Mouse (Mus musculus): ENCODE measurements around the gene Akap5. TPM values are rescaled to one million over a fixed set of nuclear protein-coding genes. Genes with fewer than 3 reads are reported as not detected.

Gene Akap5
- total and polyA plus RNA-seq, 3 experiments, result 0.20 to 1.4 (median 1.3) TPM

DNA sequence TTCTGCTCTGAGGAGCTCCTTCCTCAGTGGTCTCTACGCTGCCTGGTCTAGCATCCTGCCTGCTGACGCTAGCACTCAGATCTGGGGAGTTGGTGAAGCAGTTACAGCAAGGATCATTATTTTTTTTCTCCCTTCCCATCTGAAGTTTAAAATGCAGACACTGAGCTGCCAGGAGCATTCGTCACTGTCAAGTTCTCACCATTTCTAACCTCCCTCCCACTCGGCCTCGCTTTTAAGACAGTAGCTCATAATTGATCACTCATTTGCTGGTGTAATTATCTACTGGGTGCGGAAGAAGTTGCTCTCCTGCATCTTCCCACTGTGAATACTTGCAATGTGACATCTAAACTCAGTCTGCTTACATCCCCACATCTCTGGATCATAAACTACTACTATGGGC lies 39.3 kb upstream of the Akap5 start:
- no peak for TF ChIP-seq POLR2AphosphoS5 (IDR thresholded peaks at IDR 0.05; ENCODE audit: insufficient replicate concordance, low read depth, low read length)
- no peak for TF ChIP-seq GATA2 (IDR thresholded peaks at IDR 0.05; ENCODE audit: borderline replicate concordance, low read depth, low read length)
- no peak for TF ChIP-seq CTCF (IDR thresholded peaks at IDR 0.05; ENCODE audit: low read depth, low read length)
- no peak for TF ChIP-seq TAL1 (conservative IDR thresholded peaks at IDR 0.05; ENCODE audit: low read depth, low read length)
- no peak for TF ChIP-seq GATA1 (IDR thresholded peaks at IDR 0.05; ENCODE audit: borderline replicate concordance, low read length)
- Histone ChIP-seq H3K4me3 (ENCODE audit: low read depth, low read length) (no peak overlapping the region), H3K9me3 (replicated peaks) (no peaks in the 10 kb centered on the region), H3K27me3 (ENCODE audit: insufficient read depth, low read length) (no peaks in the 10 kb centered on the region), H3K36me3 (replicated peaks) (peaks cover 94% of the 10 kb centered on the region), H3K4me1 (ENCODE audit: insufficient read depth, low read depth, low read length) (peaks cover 10% of the 10 kb centered on the region)
- ATAC-seq (ENCODE audit: extremely low read depth, insufficient number of reproducible peaks, low FRiP score, poor library complexity, severe bottlenecking), result no peak
- DNase-seq (ENCODE audit: low spot score), result no peak

DNA sequence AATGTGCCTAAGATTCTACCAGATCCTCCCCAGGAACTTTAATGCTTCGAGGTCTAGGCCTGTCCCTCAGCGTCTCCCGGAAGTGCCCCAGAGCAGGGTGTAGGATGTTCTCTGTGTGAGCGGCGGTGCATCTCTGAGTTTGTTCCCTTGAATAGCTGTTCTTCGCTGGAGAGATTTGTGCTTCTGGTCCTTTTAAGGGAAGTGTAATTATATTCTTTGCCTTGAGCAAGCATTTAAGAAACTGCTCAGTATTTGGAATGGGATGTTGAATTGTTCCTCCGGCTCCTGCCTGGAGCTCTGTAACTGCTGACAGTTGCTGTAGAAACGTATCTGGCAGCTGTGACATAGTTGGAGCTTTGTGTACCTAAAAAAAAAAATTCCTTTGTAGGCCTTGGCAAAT lies 36.7 kb upstream of the Akap5 start:
- Histone ChIP-seq H3K36me3 (replicated peaks) (peaks cover 94% of the 10 kb centered on the region), H3K27me3 (ENCODE audit: insufficient read depth, low read length) (no peaks in the 10 kb centered on the region), H3K4me3 (ENCODE audit: low read depth, low read length) (no peak overlapping the region), H3K4me1 (ENCODE audit: insufficient read depth, low read depth, low read length) (no peaks in the 10 kb centered on the region), H3K9me3 (replicated peaks) (no peaks in the 10 kb centered on the region)
- TF ChIP-seq POLR2AphosphoS5 (IDR thresholded peaks at IDR 0.05; ENCODE audit: insufficient replicate concordance, low read depth, low read length) (no peak), CTCF (IDR thresholded peaks at IDR 0.05; ENCODE audit: low read depth, low read length) (no peak), TAL1 (conservative IDR thresholded peaks at IDR 0.05; ENCODE audit: low read depth, low read length) (no peak), GATA2 (IDR thresholded peaks at IDR 0.05; ENCODE audit: borderline replicate concordance, low read depth, low read length) (no peak), GATA1 (IDR thresholded peaks at IDR 0.05; ENCODE audit: borderline replicate concordance, low read length) (no peak)
- ATAC-seq (ENCODE audit: extremely low read depth, insufficient number of reproducible peaks, low FRiP score, poor library complexity, severe bottlenecking), result no peak
- DNase-seq (ENCODE audit: low spot score), result no peak

DNA sequence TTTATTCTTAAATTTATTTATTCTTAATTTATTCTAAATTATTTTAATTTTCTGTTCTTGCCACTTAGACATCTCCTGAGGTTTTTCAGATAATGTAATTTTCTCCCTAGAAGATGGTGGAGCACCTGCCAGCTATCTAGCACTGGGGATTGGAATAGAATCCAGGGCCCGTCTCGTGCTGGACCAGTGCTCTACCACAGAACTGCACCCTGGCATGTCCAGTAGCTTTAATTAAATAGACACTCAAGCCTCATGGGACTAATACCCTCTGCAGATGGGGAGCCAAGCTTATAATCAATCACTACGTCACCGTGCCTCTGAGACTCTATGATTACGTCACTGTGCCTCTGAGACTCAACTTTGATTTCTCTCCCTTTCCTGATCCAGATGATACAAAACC lies 36.2 kb upstream of the Akap5 start:
- no peak for ATAC-seq (ENCODE audit: extremely low read depth, insufficient number of reproducible peaks, low FRiP score, poor library complexity, severe bottlenecking)
- Histone ChIP-seq H3K27me3 (ENCODE audit: insufficient read depth, low read length) (no peaks in the 10 kb centered on the region), H3K4me3 (ENCODE audit: low read depth, low read length) (no peak overlapping the region), H3K4me1 (ENCODE audit: insufficient read depth, low read depth, low read length) (no peaks in the 10 kb centered on the region), H3K36me3 (replicated peaks) (peaks cover 94% of the 10 kb centered on the region), H3K9me3 (replicated peaks) (no peaks in the 10 kb centered on the region)
- DNase-seq (ENCODE audit: low spot score), result no peak
- no peak for TF ChIP-seq POLR2AphosphoS5 (IDR thresholded peaks at IDR 0.05; ENCODE audit: insufficient replicate concordance, low read depth, low read length)
- no peak for TF ChIP-seq CTCF (IDR thresholded peaks at IDR 0.05; ENCODE audit: low read depth, low read length)
- TF ChIP-seq GATA1 (IDR thresholded peaks at IDR 0.05; ENCODE audit: borderline replicate concordance, low read length), result no peak
- no peak for TF ChIP-seq TAL1 (conservative IDR thresholded peaks at IDR 0.05; ENCODE audit: low read depth, low read length)
- TF ChIP-seq GATA2 (IDR thresholded peaks at IDR 0.05; ENCODE audit: borderline replicate concordance, low read depth, low read length), result no peak

DNA sequence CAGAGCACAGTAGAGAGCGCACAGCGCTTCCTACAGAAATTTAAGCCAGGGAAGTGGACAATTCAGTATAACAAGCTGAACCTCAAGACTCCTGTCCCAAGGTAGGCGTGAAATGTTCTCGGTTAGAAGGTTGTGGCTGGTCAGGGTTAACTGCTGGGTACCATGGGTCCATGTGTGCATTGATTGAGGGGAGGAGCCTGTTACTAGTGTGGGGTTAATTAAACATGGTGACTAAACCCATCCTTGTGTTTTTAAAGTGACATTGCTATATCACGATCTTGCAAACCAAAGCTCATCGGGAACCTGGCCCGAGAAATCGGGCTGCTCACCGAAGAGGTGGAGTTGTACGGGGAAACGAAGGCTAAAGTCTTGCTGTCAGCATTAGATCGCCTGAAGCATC lies 35.3 kb upstream of the Akap5 start:
- Histone ChIP-seq H3K9me3 (replicated peaks) (no peaks in the 10 kb centered on the region), H3K4me1 (ENCODE audit: insufficient read depth, low read depth, low read length) (no peaks in the 10 kb centered on the region; the same call in 1 of the 2 replicates), H3K4me3 (ENCODE audit: low read depth, low read length) (no peak overlapping the region), H3K36me3 (replicated peaks) (peaks cover 94% of the 10 kb centered on the region), H3K27me3 (ENCODE audit: insufficient read depth, low read length) (no peaks in the 10 kb centered on the region)
- DNase-seq (ENCODE audit: low spot score), result no peak
- ATAC-seq (ENCODE audit: extremely low read depth, insufficient number of reproducible peaks, low FRiP score, poor library complexity, severe bottlenecking), result no peak
- TF ChIP-seq GATA2 (IDR thresholded peaks at IDR 0.05; ENCODE audit: borderline replicate concordance, low read depth, low read length) (no peak), CTCF (IDR thresholded peaks at IDR 0.05; ENCODE audit: low read depth, low read length) (no peak), TAL1 (conservative IDR thresholded peaks at IDR 0.05; ENCODE audit: low read depth, low read length) (no peak), GATA1 (IDR thresholded peaks at IDR 0.05; ENCODE audit: borderline replicate concordance, low read length) (no peak), POLR2AphosphoS5 (IDR thresholded peaks at IDR 0.05; ENCODE audit: insufficient replicate concordance, low read depth, low read length) (no peak)

DNA sequence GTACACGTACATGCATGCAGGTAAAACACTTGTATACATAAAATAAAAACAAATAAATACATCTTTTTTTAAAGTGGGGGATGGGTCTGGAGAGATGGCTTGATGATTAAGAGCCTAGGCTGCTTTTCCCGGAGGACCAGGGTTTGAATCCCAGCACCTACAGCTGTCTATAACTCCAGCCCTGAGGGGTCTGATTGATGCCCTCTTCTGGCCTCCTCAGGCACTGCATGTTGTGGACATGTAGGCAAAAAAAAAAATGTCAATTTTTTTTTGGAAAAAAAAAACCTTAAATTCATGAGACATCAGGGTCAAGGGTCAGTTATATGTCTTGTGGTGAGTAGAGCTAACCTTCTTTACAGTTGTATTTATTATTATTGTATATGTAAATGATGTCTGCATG lies 34.4 kb upstream of the Akap5 start:
- no peaks in the 10 kb centered on the region for H3K9me3 ChIP-seq (replicated peaks)
- no peaks in the 10 kb centered on the region; the same call in 1 of the 2 replicates for H3K4me1 ChIP-seq (ENCODE audit: insufficient read depth, low read depth, low read length)
- H3K4me3 ChIP-seq (ENCODE audit: low read depth, low read length), result no peak overlapping the region
- H3K36me3 ChIP-seq (replicated peaks), result peaks cover 95% of the 10 kb centered on the region
- ATAC-seq (ENCODE audit: extremely low read depth, insufficient number of reproducible peaks, low FRiP score, poor library complexity, severe bottlenecking) (no peak), DNase-seq (ENCODE audit: low spot score) (no peak)
- no peaks in the 10 kb centered on the region for H3K27me3 ChIP-seq (ENCODE audit: insufficient read depth, low read length)
- TF ChIP-seq CTCF (IDR thresholded peaks at IDR 0.05; ENCODE audit: low read depth, low read length) (peak; percentile 29; the same call in 1 of the 2 replicates), GATA2 (IDR thresholded peaks at IDR 0.05; ENCODE audit: borderline replicate concordance, low read depth, low read length) (no peak), TAL1 (conservative IDR thresholded peaks at IDR 0.05; ENCODE audit: low read depth, low read length) (no peak)

DNA sequence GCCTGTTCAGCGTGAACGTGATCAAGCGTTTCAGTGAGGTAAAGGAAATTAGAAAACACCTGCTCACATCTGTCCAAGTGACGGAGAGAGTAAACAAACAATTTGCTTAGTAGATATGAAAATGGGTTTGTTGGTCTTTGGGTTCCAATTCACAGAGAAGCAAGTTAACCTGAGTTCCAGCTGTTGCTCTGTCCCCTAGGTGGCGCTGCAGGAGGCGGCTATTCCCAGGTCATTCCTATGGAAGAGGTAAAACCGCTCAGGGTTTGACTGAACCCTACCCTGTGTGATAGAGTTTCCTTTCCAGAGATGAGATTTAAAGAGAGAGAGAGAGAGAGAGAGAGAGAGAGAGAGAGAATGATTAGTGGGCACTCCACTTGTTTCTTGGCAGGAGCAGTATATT lies 31.5 kb upstream of the Akap5 start:
- Histone ChIP-seq H3K9me3 (replicated peaks) (no peaks in the 10 kb centered on the region), H3K4me3 (ENCODE audit: low read depth, low read length) (no peak overlapping the region), H3K36me3 (replicated peaks) (peaks cover 99% of the 10 kb centered on the region), H3K4me1 (ENCODE audit: insufficient read depth, low read depth, low read length) (no peaks in the 10 kb centered on the region; the same call in 1 of the 2 replicates), H3K27me3 (ENCODE audit: insufficient read depth, low read length) (no peaks in the 10 kb centered on the region)
- ATAC-seq (ENCODE audit: extremely low read depth, insufficient number of reproducible peaks, low FRiP score, poor library complexity, severe bottlenecking) (no peak), DNase-seq (ENCODE audit: low spot score) (peak; percentile 44)
- TF ChIP-seq CTCF (IDR thresholded peaks at IDR 0.05; ENCODE audit: low read depth, low read length), result peak; percentile 60
- no peak for TF ChIP-seq GATA2 (IDR thresholded peaks at IDR 0.05; ENCODE audit: borderline replicate concordance, low read depth, low read length)

DNA sequence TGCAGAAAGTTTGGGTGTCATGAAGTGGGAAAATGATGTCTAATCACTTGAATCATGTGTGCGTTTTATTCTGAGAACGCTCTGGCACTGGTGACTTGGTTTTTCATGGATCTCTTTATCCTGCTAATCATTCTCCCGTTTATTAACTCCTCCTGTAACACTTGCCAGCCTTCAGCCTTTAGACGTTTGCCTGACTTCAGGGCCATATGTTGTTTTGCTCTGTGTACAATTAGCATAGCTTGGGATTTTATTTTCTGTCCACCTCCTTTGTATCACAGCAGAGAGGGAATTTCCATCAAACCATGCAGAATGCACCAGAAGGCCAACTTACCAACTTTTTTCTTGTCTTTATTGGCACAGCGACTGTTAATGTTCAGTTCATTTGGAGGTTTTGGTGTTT lies 26.9 kb upstream of the Akap5 start:
- TF ChIP-seq GATA2 (IDR thresholded peaks at IDR 0.05; ENCODE audit: borderline replicate concordance, low read depth, low read length) (no peak), CTCF (IDR thresholded peaks at IDR 0.05; ENCODE audit: low read depth, low read length) (no peak), GATA1 (IDR thresholded peaks at IDR 0.05; ENCODE audit: borderline replicate concordance, low read length) (no peak), POLR2AphosphoS5 (IDR thresholded peaks at IDR 0.05; ENCODE audit: insufficient replicate concordance, low read depth, low read length) (no peak), TAL1 (conservative IDR thresholded peaks at IDR 0.05; ENCODE audit: low read depth, low read length) (no peak)
- DNase-seq (ENCODE audit: low spot score), result no peak
- H3K27me3 ChIP-seq (ENCODE audit: insufficient read depth, low read length), result no peaks in the 10 kb centered on the region
- no peaks in the 10 kb centered on the region for H3K9me3 ChIP-seq (replicated peaks)
- H3K4me3 ChIP-seq (ENCODE audit: low read depth, low read length), result no peak overlapping the region
- no peak for ATAC-seq (ENCODE audit: extremely low read depth, insufficient number of reproducible peaks, low FRiP score, poor library complexity, severe bottlenecking)
- H3K4me1 ChIP-seq (ENCODE audit: insufficient read depth, low read depth, low read length), result no peaks in the 10 kb centered on the region; the same call in 1 of the 2 replicates
- H3K36me3 ChIP-seq (replicated peaks), result peaks cover 100% of the 10 kb centered on the region
